Mouse (Mus musculus) lung, postnatal 10 days (tissue): ENCODE measurements around the gene Ttll9.

Experiments
- DNase-seq: peaks from one replicate; pipeline ENCODE4 v3.0.0; 2021

The Ttll9 gene

DNA sequence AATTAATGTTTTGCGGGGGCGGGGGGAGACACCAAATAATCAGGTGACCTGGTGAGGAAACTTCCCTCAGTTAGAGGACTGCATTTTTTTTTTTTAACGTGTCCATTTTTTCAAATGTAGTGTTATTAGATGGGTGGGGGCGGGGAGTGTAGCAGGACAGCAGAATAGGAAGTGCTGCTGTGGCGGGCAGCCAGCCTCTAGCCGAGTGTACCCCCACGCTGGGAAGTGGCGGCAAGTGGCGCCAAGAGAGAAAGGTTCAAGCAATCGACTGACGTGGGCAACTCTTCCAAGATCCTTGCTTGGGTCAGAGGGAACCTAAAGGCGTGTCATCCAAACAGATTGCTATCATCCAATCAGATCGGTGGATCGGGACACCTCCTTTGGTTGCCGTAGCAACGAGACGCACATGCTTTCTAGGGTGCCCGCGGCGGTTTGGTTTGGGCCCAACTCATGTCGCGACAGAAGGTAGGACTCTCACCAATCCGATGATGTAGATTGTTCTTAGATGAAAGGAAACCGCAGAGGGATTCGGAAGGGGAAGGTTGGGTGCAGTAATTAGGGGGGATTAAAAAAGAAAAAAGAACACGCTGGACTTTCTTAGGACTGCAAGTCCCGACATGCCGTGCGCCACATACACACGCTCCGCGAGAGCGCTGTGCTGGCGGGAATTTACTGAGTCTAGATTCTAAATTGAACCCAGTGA, at the start of gene Ttll9:
Gene Ttll9 (plus strand): TSS at position 395 of the 703 bp plus-strand sequence.
- DNase-seq: peak; percentile 79

DNA sequence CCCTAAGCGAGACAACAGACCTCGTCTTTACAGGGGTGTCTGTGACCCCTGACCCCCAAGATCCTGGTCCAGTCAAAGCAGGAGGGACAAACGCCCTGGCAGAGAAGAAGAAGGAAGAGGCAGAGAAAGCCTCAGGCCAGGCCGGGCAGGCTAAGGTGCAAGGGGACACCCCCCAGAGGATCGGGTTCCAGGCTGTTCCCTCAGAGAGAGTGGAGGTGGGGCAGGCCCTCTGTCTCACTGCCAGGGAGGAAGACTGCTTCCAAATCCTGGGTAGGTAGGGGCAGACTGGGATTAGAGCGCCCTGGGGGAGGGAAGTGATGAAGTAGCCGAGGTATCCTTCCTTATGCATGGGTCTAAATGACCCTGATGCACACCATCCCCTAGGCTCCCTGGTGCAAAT, 48.8 kb upstream of the Ttll9 start:
- DNase-seq: no peak

DNA sequence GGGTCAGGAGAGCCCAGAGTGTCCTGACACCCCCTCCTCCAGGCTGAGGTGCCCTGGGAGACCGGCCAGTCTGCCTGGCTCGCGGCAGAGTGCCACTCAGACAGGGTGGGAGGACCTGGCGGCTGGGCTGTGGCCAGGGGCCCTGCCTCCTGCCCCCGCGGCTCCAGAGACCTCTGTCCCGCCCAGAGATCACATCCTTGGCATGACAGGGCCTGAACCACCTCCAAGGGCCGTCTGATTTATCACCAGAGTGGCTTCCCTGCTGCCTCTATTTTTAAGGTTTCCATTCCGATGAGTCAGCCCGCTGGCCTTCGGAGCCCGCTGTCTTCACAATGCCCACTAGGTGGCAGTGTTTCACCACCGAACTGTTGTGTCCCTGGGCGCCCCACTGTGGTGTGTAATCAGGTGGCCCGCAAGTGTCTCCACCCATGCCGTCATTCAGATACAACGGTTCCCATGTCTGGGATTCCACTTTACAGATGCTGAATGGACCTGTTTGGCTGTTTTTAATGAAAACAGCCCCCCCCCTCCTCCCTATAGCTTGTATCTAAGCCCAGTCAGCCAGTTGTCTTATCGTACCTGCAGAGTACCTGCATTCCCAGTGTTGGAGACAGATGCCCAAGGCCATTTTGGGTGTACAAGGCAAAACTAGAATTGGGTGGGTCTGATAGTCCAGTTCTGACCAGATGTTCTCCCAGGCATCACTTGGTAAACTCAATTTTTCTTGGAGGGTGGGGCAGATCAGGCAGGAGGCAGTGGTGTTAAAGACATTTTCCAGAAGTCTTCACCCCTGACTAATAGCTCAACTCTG, 47.8 kb upstream of the Ttll9 start:
- peak; percentile 90 for DNase-seq

DNA sequence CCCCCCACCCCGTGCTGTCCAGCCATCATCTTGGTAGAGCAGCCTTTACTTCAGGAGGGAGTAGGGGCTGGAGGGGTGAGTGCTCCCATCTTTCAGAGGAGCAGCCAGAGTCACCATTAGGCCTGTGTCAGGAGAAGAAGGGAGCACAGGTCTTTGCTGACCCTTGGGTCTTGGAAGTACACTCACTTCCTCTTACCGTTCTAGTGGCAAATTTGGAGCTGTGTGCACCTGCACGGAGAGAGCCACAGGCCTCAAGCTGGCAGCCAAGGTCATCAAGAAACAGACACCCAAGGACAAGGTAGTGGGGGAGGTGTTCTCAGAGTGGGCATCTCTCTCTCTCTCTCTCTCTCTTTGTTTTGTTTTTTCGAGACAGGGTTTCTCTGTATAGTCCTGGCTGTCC, 46.8 kb upstream of the Ttll9 start:
- no peak for DNase-seq

DNA sequence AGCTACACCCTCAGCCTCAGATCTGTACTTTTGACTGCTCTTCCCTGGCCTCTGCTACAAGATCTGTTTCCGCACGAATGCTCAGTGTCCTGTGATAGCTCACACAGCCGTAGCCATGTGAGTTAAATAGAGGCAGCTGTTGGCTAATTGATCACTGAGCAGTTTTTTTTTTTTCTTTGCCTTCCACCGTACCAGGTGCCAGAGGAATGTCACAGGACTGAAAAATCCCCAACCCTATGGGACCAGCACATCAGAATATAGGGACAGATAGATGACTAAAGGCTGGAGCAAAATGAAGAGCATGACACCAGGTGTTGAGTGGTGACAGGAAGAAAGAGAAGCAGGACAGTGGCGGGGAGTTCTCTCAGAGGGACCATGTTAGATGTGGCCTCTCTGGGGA, 46.2 kb upstream of the Ttll9 start:
- no peak for DNase-seq

DNA sequence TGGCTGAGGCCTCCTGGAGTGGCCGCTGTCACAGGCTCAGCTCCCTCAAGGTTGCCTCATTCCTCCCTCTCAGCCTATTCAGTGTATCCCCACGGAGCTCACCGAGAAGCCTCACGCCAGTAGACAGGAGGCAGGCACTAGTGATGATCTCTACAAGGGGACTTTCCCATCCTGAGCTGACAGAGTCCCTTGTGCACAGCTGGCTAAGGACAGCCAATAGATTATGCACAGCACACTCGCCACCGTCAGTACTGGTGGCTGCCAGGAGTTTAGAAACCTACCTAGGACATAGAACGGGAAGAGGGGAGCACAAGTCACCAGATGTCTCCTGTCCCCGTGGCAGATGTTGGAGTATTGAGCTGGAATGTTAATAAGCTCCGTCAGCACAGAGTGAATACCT, 44.6 kb upstream of the Ttll9 start:
- no peak for DNase-seq

DNA sequence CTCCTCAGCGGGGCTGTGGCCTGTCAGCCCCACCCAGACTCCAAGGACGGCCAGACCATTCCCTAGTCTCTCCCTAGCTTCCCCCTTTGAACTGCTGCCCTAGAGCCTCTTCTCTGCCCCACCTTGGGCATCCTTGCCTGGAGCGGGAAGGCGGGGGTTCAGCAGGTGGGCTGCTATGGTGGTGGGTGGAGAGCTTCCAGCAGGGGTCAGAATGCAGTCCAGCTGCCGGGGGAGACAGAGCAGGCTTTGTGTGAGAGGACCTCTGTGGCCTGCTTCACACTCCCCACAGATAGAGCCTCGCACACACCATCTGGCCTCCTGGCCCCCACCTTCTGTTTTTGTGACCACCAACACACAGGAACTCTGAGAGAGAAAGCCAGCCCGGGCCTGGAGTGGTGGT, 39.9 kb upstream of the Ttll9 start:
- DNase-seq: no peak

DNA sequence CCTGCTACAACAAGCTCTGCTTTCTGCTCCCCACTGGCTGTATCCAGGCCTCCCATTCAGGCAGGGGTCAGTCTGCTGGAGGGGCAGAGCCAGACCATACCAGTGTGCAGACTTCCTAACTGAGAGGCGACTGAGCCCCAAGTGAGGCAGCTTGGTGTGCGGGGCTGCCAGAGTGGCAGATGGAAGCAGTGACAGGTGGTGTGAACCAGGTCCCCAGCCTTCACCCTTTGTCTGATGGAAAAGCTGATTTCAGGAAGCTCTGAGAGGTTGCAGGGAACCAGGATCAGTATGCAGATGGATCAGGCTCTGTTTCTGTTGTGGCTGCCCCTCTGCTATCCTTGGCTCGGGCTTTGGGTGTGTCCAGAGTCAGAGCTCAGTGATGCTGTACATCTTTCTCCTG, 38.7 kb upstream of the Ttll9 start:
- no peak for DNase-seq

DNA sequence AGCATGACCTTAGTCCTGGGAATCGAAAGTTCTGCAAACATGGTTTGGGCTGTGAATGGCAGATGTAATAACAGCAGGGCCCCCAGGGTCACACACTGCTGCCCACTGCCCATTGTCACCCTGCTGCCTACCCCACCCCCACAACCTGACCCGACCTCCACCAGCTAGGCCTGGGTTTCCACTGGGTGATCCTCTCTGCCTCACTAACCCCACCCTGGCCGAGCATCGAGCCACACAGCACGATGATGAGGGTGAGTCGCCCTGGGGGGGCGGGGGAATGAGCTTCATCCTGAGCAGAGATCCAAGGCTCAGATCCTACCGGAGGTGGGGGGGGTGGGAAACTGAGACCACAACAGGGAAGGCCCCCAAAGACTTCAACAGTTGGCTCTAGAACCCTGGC, 38.2 kb upstream of the Ttll9 start:
- DNase-seq: no peak

DNA sequence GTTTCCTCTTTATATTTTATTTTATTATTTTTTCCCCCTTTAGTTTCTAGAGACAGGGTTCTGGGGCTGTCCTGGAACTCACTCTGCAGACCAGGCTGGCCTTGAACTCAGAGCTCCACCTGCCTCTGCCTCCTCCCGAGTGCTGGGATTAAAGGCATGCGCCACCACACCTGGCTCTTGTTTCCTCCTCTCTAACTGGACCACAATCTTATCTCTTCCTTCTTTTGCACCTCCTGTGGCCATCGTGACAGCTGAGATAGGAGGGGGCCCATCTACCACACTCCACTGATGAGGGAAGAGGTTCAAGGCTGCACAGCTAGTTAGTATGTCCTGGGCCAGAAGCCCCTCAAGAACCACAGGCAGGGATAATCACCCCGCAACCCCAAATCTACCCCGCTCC, 37.7 kb upstream of the Ttll9 start:
- no peak for DNase-seq

DNA sequence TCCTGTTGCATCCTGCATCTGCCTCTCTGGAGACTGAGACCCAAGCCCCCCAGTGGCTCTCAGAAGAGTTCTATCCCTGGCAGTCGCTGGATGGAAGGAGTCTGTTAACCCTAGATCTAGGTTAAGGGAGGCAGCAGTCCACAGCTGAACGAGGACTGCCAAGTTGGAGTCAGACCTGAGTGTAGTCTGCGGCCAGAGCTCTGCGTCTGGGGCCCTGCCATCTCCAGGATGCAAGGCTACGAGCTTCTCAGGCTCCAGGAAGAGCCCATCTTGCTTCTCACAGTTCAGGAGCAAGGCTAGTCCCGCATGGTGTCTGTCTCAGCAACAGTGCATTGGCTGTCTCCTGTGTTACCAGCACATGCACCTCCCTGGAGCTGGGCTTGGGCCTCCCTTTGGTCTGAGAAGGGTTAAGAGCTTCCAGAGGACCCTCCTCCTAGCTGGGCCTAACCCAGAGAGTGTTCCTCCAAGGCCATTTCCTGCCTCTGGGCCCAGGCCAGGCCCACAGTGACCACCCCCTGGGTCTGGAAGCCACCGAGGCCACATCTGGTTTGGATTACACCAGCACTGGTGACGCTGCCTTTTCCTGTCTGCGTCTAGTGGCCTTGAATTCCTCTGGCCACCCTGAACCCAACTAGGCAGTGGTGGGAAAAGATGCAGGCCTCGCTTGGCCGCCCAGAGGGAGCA, 37.0 kb upstream of the Ttll9 start:
- DNase-seq: peak; percentile 86

DNA sequence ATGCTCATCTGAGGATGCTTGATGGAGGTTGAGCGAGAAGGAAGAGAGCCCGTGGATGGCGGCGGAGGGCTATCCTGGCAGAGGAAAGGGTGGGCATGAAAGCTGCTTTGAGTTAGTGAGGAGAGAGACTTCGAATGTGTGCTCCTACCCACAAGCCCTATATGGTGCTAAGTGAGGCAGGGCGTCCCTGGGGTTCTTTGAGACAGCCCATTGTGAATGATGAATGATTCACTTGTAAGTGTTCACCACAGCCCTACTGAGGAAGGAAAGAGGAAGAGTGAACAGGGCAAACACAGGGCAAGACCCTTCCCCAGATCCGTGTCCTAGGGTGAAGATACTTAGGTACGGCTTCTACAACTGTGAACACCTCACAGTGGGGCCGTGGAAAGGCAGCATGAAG, 35.4 kb upstream of the Ttll9 start:
- DNase-seq: no peak

DNA sequence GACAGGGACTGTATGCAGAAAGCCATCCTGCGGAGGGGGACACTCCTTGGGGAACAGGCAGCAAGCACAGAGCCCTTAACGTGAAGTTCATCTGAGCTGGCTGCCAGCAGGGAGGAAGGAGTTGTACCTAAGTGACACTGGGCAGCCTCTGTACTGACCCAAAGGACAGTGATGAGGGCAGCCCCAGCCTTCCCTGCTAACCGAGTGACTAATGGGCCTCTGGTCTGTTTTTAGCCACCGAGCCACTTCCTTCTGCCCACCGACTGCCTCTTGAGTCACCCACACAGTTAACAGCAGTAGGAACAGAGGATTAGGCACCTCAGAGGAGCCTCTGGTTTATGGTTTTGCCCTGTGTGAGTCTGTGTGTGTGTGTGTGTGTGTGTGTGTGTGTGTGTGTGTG, 34.9 kb upstream of the Ttll9 start:
- DNase-seq: no peak

DNA sequence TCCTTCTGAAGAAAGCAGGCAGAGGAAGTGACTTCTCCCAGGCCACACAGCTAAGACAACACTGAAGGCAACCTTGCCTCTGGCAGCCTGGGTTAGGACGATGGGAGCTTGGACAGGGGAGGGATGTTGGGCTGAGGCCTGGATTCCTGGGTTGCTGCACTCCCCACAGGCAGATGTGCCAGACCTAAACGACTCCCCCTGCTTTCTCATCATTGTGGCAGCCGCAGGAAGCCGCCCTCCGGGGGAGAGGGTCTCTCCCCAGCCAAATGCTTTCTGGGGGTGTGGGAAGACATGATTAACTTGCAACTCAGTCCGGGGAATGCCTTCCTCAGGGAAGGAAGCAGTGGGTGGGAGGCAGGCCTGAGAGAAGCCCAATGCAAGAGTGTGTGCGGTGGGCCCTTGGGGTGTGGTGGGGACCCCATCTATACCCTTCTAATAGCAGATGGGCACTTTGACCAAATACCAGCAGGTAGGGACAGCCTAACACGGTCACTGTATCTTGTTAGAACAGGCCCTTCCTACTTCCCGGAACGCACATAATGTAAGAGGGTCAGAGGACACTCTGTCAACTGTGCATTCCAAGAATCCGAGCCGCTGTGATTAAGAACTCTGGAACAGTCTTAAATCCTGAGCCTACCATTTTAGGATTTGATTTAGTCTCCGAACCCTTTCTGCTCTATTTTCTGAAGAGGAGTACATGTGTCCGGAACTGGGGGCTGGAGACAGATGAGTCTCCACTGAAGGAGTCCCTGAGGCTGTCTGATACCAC, 33.9 kb upstream of the Ttll9 start:
- DNase-seq: no peak

DNA sequence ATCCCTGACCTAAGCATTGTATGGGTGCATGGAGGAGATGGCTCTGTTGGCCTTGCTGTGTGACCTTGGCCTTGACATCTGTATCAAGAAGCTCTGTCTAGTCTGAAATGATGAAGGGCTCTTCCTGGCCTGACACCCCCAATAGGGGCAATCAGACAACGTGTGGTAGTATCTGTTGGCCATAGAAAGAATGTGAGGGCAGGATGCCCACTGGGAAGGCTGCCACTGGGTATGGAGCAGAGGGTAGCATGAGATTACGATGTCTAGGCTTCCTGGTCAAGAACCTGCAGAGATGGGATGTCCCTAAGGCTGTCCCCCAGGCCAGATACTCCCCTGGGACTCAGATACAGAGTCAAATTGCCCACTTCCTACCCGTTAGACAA, 33.3 kb upstream of the Ttll9 start:
- DNase-seq: no peak

DNA sequence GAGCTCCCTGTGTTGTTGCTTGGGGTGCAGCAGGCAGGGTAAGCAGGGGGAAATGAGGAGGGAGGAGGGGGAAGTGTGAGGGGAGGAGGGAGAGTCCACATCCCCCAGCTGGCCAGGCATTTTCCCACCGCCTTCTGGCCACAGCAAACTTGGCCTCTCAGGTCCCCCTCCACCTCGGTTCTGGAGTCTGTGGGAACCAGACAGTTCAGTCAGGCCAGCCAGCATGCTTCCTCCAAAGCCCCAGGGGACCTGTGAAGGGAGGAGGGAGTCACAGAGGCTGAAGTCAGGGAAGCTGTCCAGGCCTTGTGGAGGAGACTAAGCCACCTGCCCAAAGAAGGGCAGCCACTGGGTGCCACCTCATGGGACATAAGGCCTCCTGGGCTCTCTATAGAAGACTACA, 32.0 kb upstream of the Ttll9 start:
- peak; percentile 66 for DNase-seq

DNA sequence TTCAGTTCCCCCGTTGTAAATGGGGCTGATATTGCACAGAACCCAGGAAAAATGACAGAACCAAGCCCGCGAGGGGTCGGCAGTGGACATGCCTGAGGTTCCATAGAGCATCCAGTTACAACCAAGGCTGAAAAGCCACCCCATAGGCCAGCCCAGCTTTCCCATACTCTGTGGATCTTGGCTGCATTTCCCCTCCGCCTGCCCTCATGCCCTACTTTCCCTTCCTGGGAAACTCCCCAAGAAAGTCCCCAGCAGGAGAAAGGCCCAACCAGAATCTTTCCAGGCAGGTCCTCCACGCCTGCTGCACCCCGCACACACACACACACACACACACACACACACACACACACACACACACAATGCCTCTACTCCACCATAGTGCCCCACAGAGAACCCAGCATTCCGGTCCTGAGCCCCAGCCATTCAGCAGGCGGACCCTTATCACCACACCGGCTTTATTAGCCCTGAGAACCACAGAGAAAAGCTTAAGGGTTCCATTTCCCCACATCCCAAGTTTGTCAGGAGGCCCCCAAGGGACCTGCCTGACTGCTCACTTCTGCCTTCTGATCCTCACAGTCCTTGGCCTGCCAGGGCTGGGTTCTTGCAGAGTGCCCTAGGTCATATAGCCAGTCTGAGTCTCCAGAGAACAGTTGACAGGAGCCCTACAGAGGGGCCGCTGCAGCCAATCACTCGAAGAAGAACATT, 30.7 kb upstream of the Ttll9 start:
- peak; percentile 41 for DNase-seq

DNA sequence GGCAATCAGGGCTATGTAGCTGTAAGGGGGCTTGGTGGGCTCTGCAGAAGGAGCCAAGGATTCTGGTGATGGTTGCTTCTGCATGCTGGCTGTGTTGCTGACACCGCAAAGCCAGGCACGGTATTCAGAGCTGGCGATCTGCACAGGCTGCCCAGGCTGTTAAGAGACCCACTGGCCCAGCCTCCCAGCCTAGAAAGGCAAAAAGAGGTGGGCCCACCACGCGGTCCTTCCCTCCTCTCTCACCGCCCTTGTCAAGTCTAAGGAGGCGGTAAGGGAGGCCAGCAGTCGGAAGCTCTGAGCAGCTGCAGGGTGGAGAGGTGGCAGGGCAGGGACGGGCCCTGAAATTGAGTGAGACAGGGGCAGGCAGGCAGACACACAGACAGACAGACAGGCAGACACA, 29.2 kb upstream of the Ttll9 start, which contains the start of gene Foxs1:
Gene Foxs1 (minus strand): TSS at position 161 of the 400 bp plus-strand sequence.
- DNase-seq: peak; percentile 77

DNA sequence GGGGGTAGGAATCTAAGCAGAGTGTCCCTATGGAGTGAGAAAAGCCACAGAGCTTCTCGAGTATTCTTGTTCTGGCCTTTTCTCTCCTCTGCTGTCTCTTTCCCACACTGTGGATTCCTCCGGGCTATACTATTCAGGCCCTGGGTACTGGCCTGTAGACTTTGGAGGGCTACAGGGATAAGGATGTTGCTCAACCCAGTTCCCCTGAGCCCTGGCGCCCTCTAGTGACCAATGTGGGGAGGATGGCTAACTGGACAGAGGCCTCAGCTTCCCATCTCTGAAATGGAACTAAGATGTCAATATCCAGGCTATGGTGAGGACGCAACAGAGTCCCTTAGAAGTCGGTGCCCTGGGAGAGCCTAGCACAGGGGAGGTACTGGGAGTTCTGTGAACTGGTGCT, 28.7 kb upstream of the Ttll9 start:
- peak; percentile 78 for DNase-seq

DNA sequence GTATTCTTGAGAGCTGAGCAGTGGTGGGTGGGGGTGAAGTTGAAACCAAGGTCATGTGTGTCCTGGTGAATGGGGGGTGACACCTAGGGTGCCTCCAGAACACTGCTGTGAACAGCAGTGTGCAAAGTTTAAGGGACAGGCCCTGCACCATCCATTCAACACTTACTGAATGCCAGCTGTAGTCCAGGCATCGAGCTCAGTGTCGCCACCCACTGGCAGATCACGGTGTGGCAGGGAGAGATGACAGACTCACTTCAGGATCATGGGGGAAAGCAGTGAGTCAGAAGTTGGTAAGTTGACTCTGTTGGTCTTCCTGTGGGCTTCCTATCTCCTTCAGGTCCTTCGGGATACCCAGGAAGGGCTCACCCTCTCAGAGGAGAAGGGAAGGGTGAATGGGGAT, 22.4 kb upstream of the Ttll9 start:
- peak; percentile 64 for DNase-seq

DNA sequence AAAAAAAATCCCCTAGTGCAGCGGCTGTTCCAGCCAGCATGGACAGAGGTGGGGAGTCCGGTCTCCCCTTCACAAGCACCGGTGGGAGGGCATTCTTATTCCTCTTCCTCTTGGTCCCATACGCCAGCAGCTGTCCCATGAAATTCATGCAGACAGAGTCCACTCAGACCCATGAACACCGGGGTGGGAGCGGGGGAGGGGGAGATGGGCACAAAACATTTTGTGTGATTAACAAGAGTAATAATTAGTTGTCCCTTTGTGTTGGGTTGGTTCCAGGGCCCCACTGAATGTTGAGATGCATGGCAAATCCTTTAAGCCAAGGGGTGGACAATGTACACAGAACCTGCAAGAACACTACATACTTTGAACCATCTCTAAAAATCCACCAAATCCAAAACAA, 21.2 kb upstream of the Ttll9 start:
- DNase-seq: no peak

DNA sequence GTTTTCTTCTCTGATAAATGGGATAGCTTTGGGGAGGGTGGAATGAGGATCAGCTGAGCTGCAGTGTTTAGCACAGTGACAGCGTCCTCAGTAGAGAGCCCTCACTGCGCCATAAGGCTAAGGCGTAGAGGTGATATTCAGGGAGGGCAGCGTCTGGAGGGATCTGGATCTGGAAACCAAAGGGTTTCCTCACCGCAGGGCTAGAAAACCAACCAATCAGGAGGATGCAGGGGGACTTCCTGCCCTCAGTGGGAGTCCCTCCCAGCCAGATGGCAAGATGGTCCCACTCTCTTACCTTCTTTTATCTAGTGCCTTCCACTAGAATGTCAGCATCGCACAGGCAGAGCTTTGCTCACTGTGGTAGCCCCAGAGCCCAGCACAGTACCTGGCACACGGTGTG, 20.5 kb upstream of the Ttll9 start:
- no peak for DNase-seq
